Mouse (Mus musculus) liver, postnatal 0 days (tissue): ENCODE measurements at regions not wholly inside any gene's neighbourhood (a gene's known extent, or its start where the extent isn't known, plus 50 kb on each side); places are given as distances from the start of the nearest gene placed in this dataset.

Source experiments
- CTCF ChIP-seq: sonication (generic); IDR thresholded peaks from 2 replicates; pipeline ENCODE4 v1.5.1; 2016; ENCODE audit warnings: antibody characterized with exemption, low read depth
- EP300 ChIP-seq: IDR thresholded peaks from 2 replicates; pipeline ENCODE4 v1.6.1; 2016; ENCODE audit warnings: antibody characterized with exemption, low read depth, mild to moderate bottlenecking

- TF ChIP-seq CTCF (no peak), EP300 (no peak)
These were observed 154.6 kb upstream of the Mrps10 start for GRCm38 (mm10) chr17:47214111-47214510.
